Mouse (Mus musculus) CH12.LX (cell line): Measurements from ENCODE around the gene Krt87. TPM values are rescaled to one million over a fixed set of nuclear protein-coding genes. Genes with fewer than 3 reads are reported as not detected.
A peak's percentile ranks its signal among the peaks of the same experiment; 100 is the strongest.

Experiments used
- DNase-seq: peaks from one replicate; pipeline ENCODE4 v3.0.0-alpha.2; 2013; ENCODE audit errors: extremely low read depth
- H3K27ac ChIP-seq: 2 replicates; pipeline ENCODE4 v1.5.1; 2012; ENCODE audit warnings: low read depth, mild to moderate bottlenecking, control low read depth, moderate library complexity; ENCODE audit not compliant: insufficient read depth
- H3K27me3 ChIP-seq: replicated peaks from 2 replicates; pipeline ENCODE3; 2012; ENCODE audit warnings: inconsistent platforms
- H3K36me3 ChIP-seq, 2 experiments: replicated peaks in 1 of 2; 2 replicates each; pipeline versions ENCODE3 to v1.6.1; 2012; ENCODE audit warnings: inconsistent platforms in 1 of 2, low read length in 1 of 2, mild to moderate bottlenecking in 1 of 2, mixed read lengths in 1 of 2, moderate library complexity in 1 of 2; ENCODE audit not compliant: control insufficient read depth in 1 of 2, insufficient read depth in 1 of 2
- H3K4me1 ChIP-seq, 2 experiments: 2 replicates each; pipeline ENCODE4 v1.6.1; 2012; ENCODE audit warnings: inconsistent platforms in 1 of 2, moderate library complexity in 1 of 2; ENCODE audit not compliant: insufficient read depth in 2 of 2, control insufficient read depth in 1 of 2
- H3K4me2 ChIP-seq: 2 replicates; pipeline ENCODE4 v1.6.1; 2012; ENCODE audit warnings: low read depth, mild to moderate bottlenecking, control low read depth; ENCODE audit not compliant: poor library complexity, insufficient read depth, severe bottlenecking
- H3K4me3 ChIP-seq, 3 experiments: fragments of 150-350 bp in 1 of 3; sonication (generic) in 1 of 3; replicated peaks in 1 of 3; 2 replicates each; pipeline versions ENCODE3 to v1.5.1; 2011 to 2012; ENCODE audit warnings: low read depth in 2 of 3, low read length in 2 of 3, mild to moderate bottlenecking in 2 of 3, moderate library complexity in 2 of 3, control low read depth in 1 of 3, improper control_type of control experiment in 1 of 3, inconsistent platforms in 1 of 3, mixed read lengths in 1 of 3; ENCODE audit not compliant: poor library complexity in 1 of 3
- H3K79me2 ChIP-seq: replicated peaks from 2 replicates; pipeline ENCODE4 v1.6.1; 2012; ENCODE audit warnings: mild to moderate bottlenecking, moderate library complexity; ENCODE audit not compliant: control insufficient read depth, poor library complexity, insufficient read depth, severe bottlenecking; ENCODE audit errors: extremely low read depth
- H3K9ac ChIP-seq: 2 replicates; pipeline ENCODE4 v1.6.1; 2012; ENCODE audit warnings: low read depth, mild to moderate bottlenecking, control low read depth, moderate library complexity; ENCODE audit not compliant: insufficient read depth
- H3K9me3 ChIP-seq: replicated peaks from 2 replicates; pipeline ENCODE3; 2012; ENCODE audit warnings: low read length, inconsistent platforms, mixed read lengths
- BHLHE40 ChIP-seq: IDR thresholded peaks from 2 replicates; pipeline ENCODE4 v1.6.1; 2011; ENCODE audit warnings: mild to moderate bottlenecking, low read depth, low read length, improper control_type of control experiment
- CHD1 ChIP-seq: IDR thresholded peaks from 2 replicates; pipeline ENCODE4 v1.6.1; 2012; ENCODE audit warnings: low read depth, low read length, improper control_type of control experiment, inconsistent platforms
- CTCF ChIP-seq, 2 experiments: IDR thresholded peaks in 1 of 2; conservative IDR thresholded peaks in 1 of 2; 2 replicates each; pipeline ENCODE4 v1.5.1; 2011 to 2012; ENCODE audit warnings: low read depth in 2 of 2, low read length in 2 of 2, improper control_type of control experiment in 1 of 2, inconsistent platforms in 1 of 2, mild to moderate bottlenecking in 1 of 2, moderate library complexity in 1 of 2
- E2F4 ChIP-seq: IDR thresholded peaks from 2 replicates; pipeline ENCODE4 v1.6.1; 2011; ENCODE audit warnings: low read depth, low read length, improper control_type of control experiment; ENCODE audit not compliant: insufficient replicate concordance
- EP300 ChIP-seq: IDR thresholded peaks from 2 replicates; pipeline ENCODE4 v1.6.1; 2011; ENCODE audit warnings: low read length, improper control_type of control experiment
- ETS1 ChIP-seq: conservative IDR thresholded peaks from 2 replicates; pipeline ENCODE4 v1.6.1; 2012; ENCODE audit warnings: low read depth, mild to moderate bottlenecking, inconsistent platforms, low read length, improper control_type of control experiment, moderate library complexity
- IRF4 ChIP-seq: IDR thresholded peaks from 2 replicates; pipeline ENCODE4 v1.6.1; 2014; ENCODE audit warnings: low read depth, mild to moderate bottlenecking, inconsistent platforms, low read length, improper control_type of control experiment
- JUND ChIP-seq: conservative IDR thresholded peaks from 2 replicates; pipeline ENCODE4 v1.6.1; 2011; ENCODE audit warnings: low read depth, low read length, improper control_type of control experiment
- KAT2A ChIP-seq: IDR thresholded peaks from 2 replicates; pipeline ENCODE4 v1.6.1; 2012; ENCODE audit warnings: low read length, improper control_type of control experiment, inconsistent platforms; ENCODE audit not compliant: insufficient replicate concordance
- MAFK ChIP-seq: IDR thresholded peaks from 2 replicates; pipeline ENCODE4 v1.6.1; 2011; ENCODE audit warnings: low read length, improper control_type of control experiment; ENCODE audit not compliant: insufficient replicate concordance
- MAX ChIP-seq: IDR thresholded peaks from 2 replicates; pipeline ENCODE4 v1.6.1; 2011; ENCODE audit warnings: low read length, improper control_type of control experiment
- MAZ ChIP-seq: IDR thresholded peaks from 2 replicates; pipeline ENCODE4 v1.6.1; 2012; ENCODE audit warnings: low read depth, mild to moderate bottlenecking, inconsistent platforms, low read length, improper control_type of control experiment, moderate library complexity
- MEF2A ChIP-seq: IDR thresholded peaks from 2 replicates; pipeline ENCODE4 v1.6.1; 2014; ENCODE audit warnings: low read depth, mild to moderate bottlenecking, inconsistent platforms, low read length, improper control_type of control experiment, borderline replicate concordance
- MXI1 ChIP-seq: IDR thresholded peaks from 2 replicates; pipeline ENCODE4 v1.6.1; 2011; ENCODE audit warnings: mild to moderate bottlenecking, low read depth, low read length, improper control_type of control experiment
- MYC ChIP-seq: IDR thresholded peaks from 2 replicates; pipeline ENCODE4 v1.6.1; 2011; ENCODE audit warnings: low read depth, mild to moderate bottlenecking, improper control_type of control experiment, low read length
- NELFE ChIP-seq: IDR thresholded peaks from 2 replicates; pipeline ENCODE4 v1.6.1; 2011; ENCODE audit warnings: low read depth, low read length, improper control_type of control experiment
- NRF1 ChIP-seq: IDR thresholded peaks from 2 replicates; pipeline ENCODE4 v1.6.1; 2014; ENCODE audit warnings: low read depth, mild to moderate bottlenecking, inconsistent platforms, low read length, improper control_type of control experiment, moderate library complexity
- PAX5 ChIP-seq: IDR thresholded peaks from 2 replicates; pipeline ENCODE4 v1.6.1; 2012; ENCODE audit warnings: low read length, inconsistent platforms, mixed read lengths
- POLR2AphosphoS2 ChIP-seq: IDR thresholded peaks from 2 replicates; pipeline ENCODE4 v1.6.1; 2011; ENCODE audit warnings: low read depth, low read length, improper control_type of control experiment
- RAD21 ChIP-seq: IDR thresholded peaks from 2 replicates; pipeline ENCODE4 v1.6.1; 2011; ENCODE audit warnings: low read depth, mild to moderate bottlenecking, low read length, improper control_type of control experiment, moderate library complexity
- SIN3A ChIP-seq: IDR thresholded peaks from 2 replicates; pipeline ENCODE4 v1.6.1; 2012; ENCODE audit warnings: low read length, improper control_type of control experiment, inconsistent platforms
- TBP ChIP-seq: conservative IDR thresholded peaks from 2 replicates; pipeline ENCODE4 v1.6.1; 2011; ENCODE audit warnings: low read depth, low read length, improper control_type of control experiment
- TCF12 ChIP-seq: IDR thresholded peaks from 2 replicates; pipeline ENCODE4 v1.6.1; 2014; ENCODE audit warnings: low read depth, mild to moderate bottlenecking, inconsistent platforms, low read length, improper control_type of control experiment
- UBTF ChIP-seq: IDR thresholded peaks from 2 replicates; pipeline ENCODE4 v1.6.1; 2012; ENCODE audit warnings: low read depth, mild to moderate bottlenecking, inconsistent platforms, low read length, improper control_type of control experiment, moderate library complexity
- USF1 ChIP-seq: IDR thresholded peaks from 2 replicates; pipeline ENCODE4 v1.6.1; 2014; ENCODE audit warnings: low read depth, mild to moderate bottlenecking, inconsistent platforms, low read length, improper control_type of control experiment
- USF2 ChIP-seq: conservative IDR thresholded peaks from 2 replicates; pipeline ENCODE4 v1.6.1; 2011; ENCODE audit warnings: low read depth, low read length, improper control_type of control experiment
- ZC3H11A ChIP-seq: IDR thresholded peaks from 2 replicates; pipeline ENCODE4 v1.6.1; 2012; ENCODE audit warnings: low read depth, mild to moderate bottlenecking, inconsistent platforms, low read length, improper control_type of control experiment
- ZKSCAN1 ChIP-seq: IDR thresholded peaks from 2 replicates; pipeline ENCODE4 v1.6.1; 2012; ENCODE audit warnings: low read depth, inconsistent platforms, low read length, improper control_type of control experiment, borderline replicate concordance
- ZMIZ1 ChIP-seq: IDR thresholded peaks from 2 replicates; pipeline ENCODE4 v1.6.1; 2012; ENCODE audit warnings: low read depth, mild to moderate bottlenecking, inconsistent platforms, low read length, improper control_type of control experiment
- dilution Hi-C: fragments of 300-500 bp; cut with MboI; formaldehyde crosslinking; loops from 2 replicates; pipeline ENCODE4 v1.14.3; 2020; ENCODE audit warnings: low sequenced_read_pairs; ENCODE audit not compliant: extremely low pct_unique_long_range_greater_than_20kb, extremely low pct_ligation_motif_present
- in situ Hi-C: fragments of 300-500 bp; cut with MboI; formaldehyde crosslinking; loops from 3 replicates; pipeline ENCODE4 v1.14.3; 2019; ENCODE audit warnings: low sequenced_read_pairs, low pct_ligation_motif_present, low pct_unique_long_range_greater_than_20kb, mixed read lengths
- polyA plus RNA-seq: library from polyadenylated mRNA; unstranded; fragments of >175 nt; gene quantifications from 2 replicates; pipeline ENCODE4 v1.2.1, GENCODE M21; 2012; ENCODE audit warnings: low read depth; ENCODE audit not compliant: insufficient read length
- total RNA-seq, 2 experiments: library from RNA; depleted of rRNA; stranded (reverse); fragments of 300-350 nt in 1 of 2; fragments of >200 nt in 1 of 2; gene quantifications; 2 replicates each; pipeline ENCODE4 v1.2.3; 2012 to 2014

The Krt87 gene
- total and polyA plus RNA-seq, 3 experiments: 0.08 to 0.16 TPM; not detected in 1

- Histone ChIP-seq H3K36me3 (no peaks in the 10 kb centered on the region), H3K27ac (no peak overlapping the region), H3K27me3 (peaks cover 13% of the 10 kb centered on the region), H3K4me1 (peaks cover 25 to 45% of the 10 kb centered on the region in 2 experiments), H3K79me2 (no peaks in the 10 kb centered on the region), H3K4me3 (no peak overlapping the region), H3K9ac (no peak overlapping the region), H3K9me3 (no peaks in the 10 kb centered on the region), H3K4me2 (no peak overlapping the region)
- dilution Hi-C loops: no loop called here
- peak; percentile 60 for DNase-seq
- in situ Hi-C loops: no loop called here
- TF ChIP-seq MEF2A (peak; percentile 54; the same call in 1 of the 2 replicates), JUND (0 out of 2 replicates have a peak, but pooled peaks have one; percentile 10), ZC3H11A (no peak), SIN3A (peak; percentile 93), CHD1 (no peak), CTCF (conservative IDR thresholded peaks at IDR 0.05 in 1 of 2, IDR thresholded peaks at IDR 0.05 in 1 of 2; ENCODE audit: low read depth in 2 of 2, low read length in 2 of 2) (no peak), ZMIZ1 (no peak), RAD21 (no peak), E2F4 (no peak), TCF12 (peak; percentile 73; the same call in 1 of the 2 replicates), EP300 (peak; percentile 81), IRF4 (peak; percentile 57), USF1 (peak; percentile 52), USF2 (peak; percentile 47), TBP (peak; percentile 75; the same call in 1 of the 2 replicates), POLR2AphosphoS2 (no peak), MXI1 (peak; percentile 93), ZKSCAN1 (no peak), KAT2A (no peak), UBTF (no peak), MAZ (no peak), NRF1 (no peak), BHLHE40 (peak; percentile 58), ETS1 (peak; percentile 95), PAX5 (no peak), MAX (peak; percentile 83), MAFK (no peak), NELFE (no peak), MYC (peak; percentile 44; the same call in 1 of the 2 replicates)
These were observed 19.7 kb downstream of the Krt87 start for GRCm38 (mm10) chr15:101418950-101419349.
